Comparison of ENCODE assay signal across 15 mouse cellular contexts in the genomic region with DNA sequence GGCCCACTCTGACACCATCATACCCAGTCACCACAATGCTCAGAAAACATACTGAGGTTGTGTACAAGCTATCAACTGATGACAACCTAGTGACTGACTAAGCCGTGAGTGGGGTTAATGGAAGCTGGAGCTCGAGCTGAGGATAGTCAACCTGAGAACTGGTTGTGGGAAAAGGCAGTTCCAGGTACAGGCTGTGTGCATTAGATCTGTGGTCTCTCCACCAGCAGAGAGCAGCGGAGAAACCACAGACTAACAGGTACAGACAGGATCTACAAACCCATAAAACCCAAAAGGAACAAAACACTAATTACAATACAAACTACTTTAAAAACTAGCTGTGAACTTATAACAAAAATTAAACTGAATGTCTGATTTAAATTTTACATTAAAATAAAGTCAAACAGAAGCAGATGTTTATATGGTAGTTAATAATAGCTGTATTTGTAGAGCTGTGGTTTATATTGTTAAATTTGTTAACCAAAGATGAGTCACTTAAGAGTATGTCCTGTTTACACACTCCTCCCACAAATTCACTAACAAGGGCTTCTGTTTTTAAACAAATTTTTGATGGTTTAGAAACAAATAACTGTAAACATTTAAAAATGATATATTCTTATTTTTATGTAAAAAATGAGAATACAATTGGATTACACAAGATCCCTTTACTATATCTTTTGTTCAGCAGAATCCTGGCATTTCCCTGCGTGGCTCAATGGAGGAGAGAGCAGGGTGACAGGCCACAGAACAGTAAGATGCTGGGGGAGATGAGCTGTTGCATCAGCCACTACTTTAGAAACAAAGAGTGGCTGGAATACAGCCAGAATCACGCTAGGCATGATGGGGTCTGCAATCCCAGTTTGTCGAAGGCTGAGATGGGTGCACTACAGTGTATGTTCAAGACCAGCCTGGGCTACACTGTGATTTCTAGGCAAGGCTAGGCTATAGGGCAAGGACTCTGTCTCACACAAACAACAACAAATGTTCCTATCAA. TPM values are rescaled to one million over a fixed set of nuclear protein-coding genes. Genes with fewer than 3 reads are reported as not detected.
DNase-seq lines count a peak whose midpoint lies in the region; ATAC-seq and TF ChIP-seq lines count a peak whose summit lies in the region.
"Had no signal": no experiment of that assay in that cellular context is flagged by ENCODE, and none has a peak within 500 bp of the region (broad histone marks: within the 10 kb centered on the region; RNA-seq: fewer than 3 reads in every experiment).

No protein-coding gene starts in this region.

- no peak for DNase-seq in forebrain, embryonic 11.5 days (ENCODE audit: low spot score)
- DNase-seq in forebrain, postnatal 0 days = no peak
- no peak for DNase-seq in left cerebral cortex, adult 2 months (ENCODE audit: extremely low spot score in 1 of 2, low spot score in 2 of 2)
- DNase-seq in left cerebral cortex, postnatal 10 days (ENCODE audit: extremely low spot score in 1 of 2, low spot score in 2 of 2) = no peak
- peak; percentile 34 for DNase-seq in MEL (ENCODE audit: low read depth, low spot score)
- DNase-seq in adrenal gland, postnatal 10 days = no peak
- DNase-seq in liver, postnatal 0 days = no peak
- DNase-seq: cerebellum, postnatal 10 days; kidney, adult 18-20 months; kidney, postnatal 25 days; left cerebral cortex, postnatal 4 days had no signal

- 0 out of 2 replicates have a peak, but pooled peaks have one; percentile 15 for ATAC-seq in forebrain, embryonic 11.5 days (replicated peaks; ENCODE audit: low FRiP score)
- no peak for ATAC-seq in forebrain, postnatal 0 days
- ATAC-seq in liver, postnatal 0 days = no peak
- ATAC-seq: midbrain, embryonic 15.5 days had no signal

- no peak for TF ChIP-seq POLR2A in MEL (IDR thresholded peaks at IDR 0.05; ENCODE audit: control insufficient read depth in 1 of 2, insufficient read depth in 1 of 2, low read depth in 1 of 2, low read length in 2 of 2, poor library complexity in 1 of 2)

- no peak overlapping the region for H3K4me2 ChIP-seq in forebrain, embryonic 11.5 days (ENCODE audit: low read depth, low read length, severe bottlenecking)
- no peak overlapping the region for H3K4me2 ChIP-seq in forebrain, postnatal 0 days (ENCODE audit: low read depth)
- no peak overlapping the region for H3K4me2 ChIP-seq in liver, postnatal 0 days (ENCODE audit: low read depth, low read length)
- H3K4me2 ChIP-seq: heart, embryonic 12.5 days; liver, embryonic 11.5 days; midbrain, embryonic 15.5 days had no signal

- H3K4me3 ChIP-seq in forebrain, embryonic 11.5 days (ENCODE audit: low read depth, low read length) = no peak overlapping the region
- H3K4me3 ChIP-seq in forebrain, postnatal 0 days (ENCODE audit: low read depth, low read length) = no peak overlapping the region
- no peak overlapping the region for H3K4me3 ChIP-seq in left cerebral cortex, adult 2 months
- H3K4me3 ChIP-seq in MEL (ENCODE audit: control insufficient read depth in 1 of 2, insufficient read depth in 1 of 2, low read depth in 2 of 2, low read length in 2 of 2) = no peak overlapping the region
- H3K4me3 ChIP-seq in megakaryocyte, embryonic 14.5 days (replicated peaks) = peak overlapping the region; percentile 5
- no peak overlapping the region for H3K4me3 ChIP-seq in liver, postnatal 0 days (ENCODE audit: low read depth, low read length)
- H3K4me3 ChIP-seq: heart, embryonic 12.5 days; midbrain, embryonic 15.5 days had no signal

- H3K9me3 ChIP-seq in forebrain, embryonic 11.5 days (ENCODE audit: control insufficient read depth, low read length) = no peaks in the 10 kb centered on the region
- no peaks in the 10 kb centered on the region for H3K9me3 ChIP-seq in forebrain, postnatal 0 days (ENCODE audit: low read length)
- H3K9me3 ChIP-seq in MEL (replicated peaks; ENCODE audit: insufficient read depth, low read length) = no peaks in the 10 kb centered on the region
- H3K9me3 ChIP-seq in megakaryocyte, embryonic 14.5 days = no peaks in the 10 kb centered on the region
- no peaks in the 10 kb centered on the region for H3K9me3 ChIP-seq in liver, postnatal 0 days (ENCODE audit: low read length)
- H3K9me3 ChIP-seq: heart, embryonic 12.5 days; midbrain, embryonic 15.5 days had no signal

- H3K79me2 ChIP-seq in MEL (ENCODE audit: control insufficient read depth, insufficient read depth, low read length, poor library complexity) = no peaks in the 10 kb centered on the region; the same call in 1 of the 2 replicates

- H3K36me3 ChIP-seq in forebrain, embryonic 11.5 days (ENCODE audit: control insufficient read depth, insufficient read depth, low read length) = no peaks in the 10 kb centered on the region
- H3K36me3 ChIP-seq in forebrain, postnatal 0 days (ENCODE audit: insufficient read depth) = peaks cover 5% of the 10 kb centered on the region; the same call in 1 of the 2 replicates
- peaks cover 0 to 7% of the 10 kb centered on the region in 2 experiments for H3K36me3 ChIP-seq in MEL (ENCODE audit: control insufficient read depth in 1 of 2, insufficient read depth in 2 of 2, low read length in 2 of 2)
- H3K36me3 ChIP-seq in megakaryocyte, embryonic 14.5 days (replicated peaks; ENCODE audit: low read length) = peaks cover 41% of the 10 kb centered on the region
- H3K36me3 ChIP-seq in liver, postnatal 0 days (replicated peaks; ENCODE audit: insufficient read depth, low read length) = peaks cover 7% of the 10 kb centered on the region; the same call in 1 of the 2 replicates

- 88% methylated on average over 6 of the region's 6 CpGs for WGBS in forebrain, embryonic 11.5 days
- WGBS in forebrain, postnatal 0 days = 68% methylated on average over 6 of the region's 6 CpGs
- WGBS in liver, postnatal 0 days (ENCODE audit: insufficient replicate concordance) = 83% methylated on average over 6 of the region's 6 CpGs

- no peaks in the 10 kb centered on the region for H3K27me3 ChIP-seq in forebrain, embryonic 11.5 days (ENCODE audit: control insufficient read depth, insufficient read depth, low read length)
- H3K27me3 ChIP-seq in forebrain, postnatal 0 days (ENCODE audit: insufficient read depth, low read length) = no peaks in the 10 kb centered on the region
- H3K27me3 ChIP-seq in MEL (ENCODE audit: control insufficient read depth in 1 of 2, insufficient read depth in 2 of 2, low read length in 2 of 2) = no peaks in the 10 kb centered on the region
- H3K27me3 ChIP-seq in megakaryocyte, embryonic 14.5 days (replicated peaks) = no peaks in the 10 kb centered on the region
- H3K27me3 ChIP-seq in liver, postnatal 0 days (ENCODE audit: insufficient read depth, low read length) = no peaks in the 10 kb centered on the region
- H3K27me3 ChIP-seq: heart, embryonic 12.5 days; midbrain, embryonic 15.5 days had no signal

- H3K9ac ChIP-seq in forebrain, embryonic 11.5 days (ENCODE audit: low read length) = no peak overlapping the region
- H3K9ac ChIP-seq in forebrain, postnatal 0 days = no peak overlapping the region
- no peak overlapping the region for H3K9ac ChIP-seq in MEL (ENCODE audit: control insufficient read depth, low read depth, low read length, poor library complexity, severe bottlenecking)
- H3K9ac ChIP-seq in liver, postnatal 0 days (replicated peaks) = no peak overlapping the region
- H3K9ac ChIP-seq: heart, embryonic 12.5 days; midbrain, embryonic 15.5 days had no signal

- H3K27ac ChIP-seq in forebrain, embryonic 11.5 days (ENCODE audit: low read depth, low read length) = no peak overlapping the region
- H3K27ac ChIP-seq in forebrain, postnatal 0 days (ENCODE audit: low read depth, low read length) = no peak overlapping the region
- H3K27ac ChIP-seq in left cerebral cortex, adult 2 months = peak overlapping the region; percentile 50; the same call in 1 of the 2 replicates
- no peak overlapping the region for H3K27ac ChIP-seq in MEL (ENCODE audit: control insufficient read depth, low read depth, low read length)
- H3K27ac ChIP-seq in liver, postnatal 0 days (ENCODE audit: low read depth) = no peak overlapping the region
- H3K27ac ChIP-seq: midbrain, embryonic 15.5 days had no signal

- intact Hi-C loops in left cerebral cortex, adult 2 months (cut with DNase I) = no loop called here
- intact Hi-C loops in left cerebral cortex, postnatal 10 days (cut with DNase I) = no loop called here

- H3K4me1 ChIP-seq in forebrain, embryonic 11.5 days (replicated peaks; ENCODE audit: control insufficient read depth, insufficient read depth, low read length) = no peaks in the 10 kb centered on the region
- 0 out of 2 replicates have a peak, but pooled peaks cover 5% of the 10 kb centered on the region for H3K4me1 ChIP-seq in forebrain, postnatal 0 days (ENCODE audit: insufficient read depth)
- peaks cover 0 to 7% of the 10 kb centered on the region in 2 experiments; a peak in 2 of 4 replicates for H3K4me1 ChIP-seq in MEL (ENCODE audit: control insufficient read depth in 1 of 2, insufficient read depth in 2 of 2, low read length in 2 of 2)
- peaks cover 69% of the 10 kb centered on the region for H3K4me1 ChIP-seq in megakaryocyte, embryonic 14.5 days
- H3K4me1 ChIP-seq in liver, postnatal 0 days (ENCODE audit: insufficient read depth) = 0 out of 2 replicates have a peak, but pooled peaks cover 2% of the 10 kb centered on the region
- H3K4me1 ChIP-seq: midbrain, embryonic 15.5 days had no signal

- no peak for TF ChIP-seq EP300 in MEL (IDR thresholded peaks at IDR 0.05; ENCODE audit: low read depth in 1 of 2, low read length in 2 of 2)
- TF ChIP-seq EP300 in liver, postnatal 0 days (IDR thresholded peaks at IDR 0.05; ENCODE audit: low read depth) = no peak

- TF ChIP-seq CTCF in forebrain, postnatal 0 days (IDR thresholded peaks at IDR 0.05; ENCODE audit: low read depth) = no peak
- TF ChIP-seq CTCF in left cerebral cortex, adult 2 months (IDR thresholded peaks at IDR 0.05) = no peak
- TF ChIP-seq CTCF in MEL (IDR thresholded peaks at IDR 0.05 in 2 of 3, conservative IDR thresholded peaks at IDR 0.05 in 1 of 3; ENCODE audit: control insufficient read depth in 1 of 3, insufficient read depth in 1 of 3, low read depth in 2 of 3, low read length in 3 of 3, poor library complexity in 1 of 3, severe bottlenecking in 1 of 3) = no peak
- TF ChIP-seq CTCF in liver, postnatal 0 days (IDR thresholded peaks at IDR 0.05; ENCODE audit: low read depth) = no peak

- no peak for TF ChIP-seq RAD21 in MEL (IDR thresholded peaks at IDR 0.05; ENCODE audit: low read depth, low read length)

RNA-seq across cellular contexts. Expression of a gene that starts 54.5 kb away (rescaled TPM):
- polyA plus RNA-seq in forebrain, embryonic 11.5 days (2014; fragmentation: Nextera tagmentation; extraction: Ambion mirVana) = 69.0 and 75.3 TPM in 2 replicates
- total RNA-seq in forebrain, postnatal 0 days (2014; rRNA removed) = 320 and 369 TPM in 2 replicates
- 161 and 208 TPM in 2 replicates for polyA plus RNA-seq in forebrain, postnatal 0 days (2015; fragmentation: Nextera tagmentation; extraction: Ambion mirVana)
- total RNA-seq in left cerebral cortex, adult 2 months (2021) = 100 to 1,000 TPM; 425 to 476 TPM
- 100 to 1,000 TPM; 488 to 489 TPM for total RNA-seq in left cerebral cortex, postnatal 10 days (2021)
- 15.5 and 16.5 TPM in 2 replicates for total RNA-seq in MEL (2012; rRNA removed)
- 10 to 100 TPM; 31.8 to 55.6 TPM for polyA plus RNA-seq in MEL (2012; ENCODE audit: insufficient read depth in 1 of 2, insufficient read length in 2 of 2, low read depth in 1 of 2, low replicate concordance in 2 of 2, missing spikeins in 1 of 2)
- polyA plus RNA-seq in megakaryocyte, embryonic 14.5 days (2012; ENCODE audit: insufficient read depth, low replicate concordance) = 5.7 and 10.8 TPM in 2 replicates
- total RNA-seq in adrenal gland, postnatal 10 days (2021) = 100 to 1,000 TPM in 1 of 2 experiments, 10 to 100 TPM in 1; 93.2 to 107 TPM
- polyA plus RNA-seq in liver, postnatal 0 days (2015; fragmentation: Nextera tagmentation; extraction: Ambion mirVana) = 14.1 and 15.4 TPM in 2 replicates
